ENCODE assay signal across 26 mouse cellular contexts in the genomic region with DNA sequence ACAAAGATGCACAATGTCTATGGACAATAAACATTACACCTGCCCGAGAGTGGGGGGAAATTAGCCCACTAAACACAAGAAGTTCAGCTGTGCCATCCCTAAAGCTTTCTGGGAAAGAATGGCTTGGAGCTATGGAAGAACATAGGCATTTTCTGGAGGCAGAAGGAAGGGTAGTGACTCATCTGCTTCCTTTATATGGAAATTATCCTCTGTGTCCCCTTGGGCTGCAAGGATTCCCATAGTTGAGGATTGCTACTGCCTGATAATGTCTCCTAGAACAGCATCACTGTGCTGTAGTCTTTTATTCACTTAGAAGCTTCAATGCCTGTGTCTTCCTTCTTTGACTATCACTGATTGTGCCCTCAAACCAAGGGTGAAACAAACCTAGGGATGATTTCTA.
DNase-seq lines count a peak whose midpoint lies in the region; ATAC-seq and TF ChIP-seq lines count a peak whose summit lies in the region.
"Had no signal": no experiment of that assay in that cellular context is flagged by ENCODE, and none has a peak within 500 bp of the region (broad histone marks: within the 10 kb centered on the region; RNA-seq: fewer than 3 reads in every experiment).

No protein-coding gene starts in this region.

- H3K27ac ChIP-seq in heart, embryonic 13.5 days (replicated peaks): 0 out of 2 replicates have a peak overlapping the region, but pooled peaks have one; percentile 45
- peak overlapping the region; percentile 55 for H3K27ac ChIP-seq in neural tube, embryonic 13.5 days (replicated peaks)
- peak overlapping the region; percentile 13 for H3K27ac ChIP-seq in embryonic fibroblast, embryonic 13.5 days (ENCODE audit: insufficient read depth, low read length)
- H3K27ac ChIP-seq: embryonic facial prominence, embryonic 12.5 days; embryonic facial prominence, embryonic 15.5 days; forebrain, embryonic 12.5 days; heart, embryonic 10.5 days; heart, embryonic 15.5 days; hindbrain, embryonic 14.5 days had no signal

- ATAC-seq in heart, embryonic 13.5 days (ENCODE audit: extremely low read depth, insufficient number of reproducible peaks, low FRiP score, low TSS enrichment): no peak
- ATAC-seq in neural tube, embryonic 13.5 days (ENCODE audit: low read depth): no peak
- ATAC-seq: activated CD4-positive, CD25-positive, alpha-beta regulatory T cell, adult 4 months; forebrain, embryonic 16.5 days; intestine, postnatal 0 days had no signal

- H3K4me1 ChIP-seq in heart, embryonic 13.5 days: peaks cover 13% of the 10 kb centered on the region
- H3K4me1 ChIP-seq in neural tube, embryonic 13.5 days (replicated peaks): peaks cover 21% of the 10 kb centered on the region
- H3K4me1 ChIP-seq in embryonic fibroblast, embryonic 13.5 days (ENCODE audit: control insufficient read depth, insufficient read depth, low read length): peaks cover 15% of the 10 kb centered on the region
- H3K4me1 ChIP-seq: embryonic facial prominence, embryonic 15.5 days; forebrain, embryonic 12.5 days; heart, embryonic 10.5 days; heart, embryonic 15.5 days had no signal

- no peak overlapping the region for H3K4me3 ChIP-seq in heart, embryonic 13.5 days
- no peak overlapping the region for H3K4me3 ChIP-seq in neural tube, embryonic 13.5 days
- no peak overlapping the region for H3K4me3 ChIP-seq in embryonic fibroblast, embryonic 13.5 days (ENCODE audit: insufficient read depth, low read length)
- H3K4me3 ChIP-seq: embryonic facial prominence, embryonic 12.5 days; embryonic facial prominence, embryonic 15.5 days; erythroblast, embryonic 14.5 days; forebrain, embryonic 12.5 days; heart, embryonic 10.5 days; heart, embryonic 15.5 days had no signal

- TF ChIP-seq CTCF in embryonic fibroblast, embryonic 13.5 days (IDR thresholded peaks at IDR 0.05; ENCODE audit: borderline replicate concordance, insufficient read depth, low read length): no peak

- no peaks in the 10 kb centered on the region for H3K27me3 ChIP-seq in heart, embryonic 13.5 days (replicated peaks)
- H3K27me3 ChIP-seq in neural tube, embryonic 13.5 days: no peaks in the 10 kb centered on the region
- H3K27me3 ChIP-seq: embryonic facial prominence, embryonic 12.5 days; embryonic facial prominence, embryonic 15.5 days; forebrain, embryonic 12.5 days; heart, embryonic 15.5 days had no signal

- no peak overlapping the region for H3K9ac ChIP-seq in heart, embryonic 13.5 days
- H3K9ac ChIP-seq in neural tube, embryonic 13.5 days: no peak overlapping the region
- H3K9ac ChIP-seq: embryonic facial prominence, embryonic 12.5 days; embryonic facial prominence, embryonic 15.5 days; forebrain, embryonic 12.5 days; heart, embryonic 15.5 days; hindbrain, embryonic 14.5 days had no signal

- DNase-seq in heart, postnatal 36 days: no peak
- DNase-seq in neural tube, embryonic 10.5 days (ENCODE audit: extremely low spot score, low spot score): no peak
- DNase-seq in urinary bladder, postnatal 10 days (ENCODE audit: low spot score): no peak
- DNase-seq: adrenal gland, adult 8-10 months; adrenal gland, postnatal 25 days; cerebellum, adult 18-20 months; cerebellum, adult 9-11 months; cerebellum, postnatal 25 days; gastrocnemius, postnatal 25 days; heart, adult 18-20 months; heart, postnatal 10 days; heart, postnatal 4 days; kidney, adult 2 months had no signal

- no peak overlapping the region for H3K4me2 ChIP-seq in heart, embryonic 13.5 days
- H3K4me2 ChIP-seq in neural tube, embryonic 13.5 days: no peak overlapping the region
- H3K4me2 ChIP-seq: embryonic facial prominence, embryonic 12.5 days; embryonic facial prominence, embryonic 15.5 days; forebrain, embryonic 12.5 days; heart, embryonic 15.5 days; hindbrain, embryonic 14.5 days had no signal

- no peak for TF ChIP-seq POLR2A in embryonic fibroblast, embryonic 13.5 days (IDR thresholded peaks at IDR 0.05; ENCODE audit: low read depth, low read length)

- 72% methylated on average over 1 of the region's 1 CpGs for WGBS in heart, embryonic 13.5 days
- 71% methylated on average over 1 of the region's 1 CpGs for WGBS in neural tube, embryonic 13.5 days

- intact Hi-C loops in heart, postnatal 36 days (cut with DNase I): no loop called here

- H3K36me3 ChIP-seq in heart, embryonic 13.5 days: no peaks in the 10 kb centered on the region
- no peaks in the 10 kb centered on the region for H3K36me3 ChIP-seq in neural tube, embryonic 13.5 days
- H3K36me3 ChIP-seq: embryonic facial prominence, embryonic 12.5 days; embryonic facial prominence, embryonic 15.5 days; forebrain, embryonic 12.5 days; heart, embryonic 10.5 days; heart, embryonic 15.5 days had no signal

- no peaks in the 10 kb centered on the region for H3K9me3 ChIP-seq in heart, embryonic 13.5 days
- no peaks in the 10 kb centered on the region for H3K9me3 ChIP-seq in neural tube, embryonic 13.5 days
- H3K9me3 ChIP-seq: embryonic facial prominence, embryonic 12.5 days; embryonic facial prominence, embryonic 15.5 days; forebrain, embryonic 12.5 days; heart, embryonic 10.5 days; heart, embryonic 15.5 days had no signal
